Mouse (Mus musculus) neutrophil, adult 5-6 weeks (primary cell): ENCODE measurements around the gene Pycr1. TPM values are rescaled to one million over a fixed set of nuclear protein-coding genes. Genes with fewer than 3 reads are reported as not detected.

Experiments
- ATAC-seq: fragments of 151-379, 151-347 bp; 2 replicates; pipeline ENCODE4 v1.8.0; 2017; ENCODE audit warnings: mild to moderate bottlenecking, moderate TSS enrichment; ENCODE audit not compliant: insufficient number of reproducible peaks, poor library complexity, low FRiP score, severe bottlenecking; ENCODE audit errors: extremely low read depth
- total RNA-seq: library from RNA; stranded (forward); fragments of 200-1000 nt; gene quantifications from 2 replicates; pipeline ENCODE4 v1.2.3, GENCODE M21; 2017

Pycr1 gene
- total RNA-seq, 1 experiment from 2014 or later, result not detected

DNA sequence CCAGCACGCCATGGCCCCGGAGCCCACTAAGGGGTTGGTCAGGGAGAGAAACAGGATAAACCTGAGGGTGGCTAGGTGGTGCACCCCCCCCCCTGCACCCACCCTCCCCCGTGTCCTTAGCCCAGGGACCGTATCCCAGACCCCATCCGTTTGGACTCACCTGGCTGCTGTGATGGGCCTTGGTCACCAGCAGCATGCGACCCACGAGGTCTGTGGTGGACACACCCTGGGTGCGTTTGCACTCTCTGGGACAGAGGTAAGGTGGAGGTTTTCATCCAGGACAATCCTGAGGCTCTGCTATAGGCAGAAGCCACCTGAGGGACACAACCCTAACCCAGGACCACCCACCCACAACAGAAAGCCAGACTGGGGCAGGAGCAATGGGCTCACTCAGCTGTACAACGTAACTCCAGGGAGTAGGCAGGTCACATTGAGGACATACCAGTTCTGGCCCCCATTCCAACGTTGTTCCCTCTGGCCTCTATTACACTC is 30.0 kb downstream of the Pycr1 start:
- no peak for ATAC-seq

- peak; percentile 69 for ATAC-seq
These were observed 30.8 kb downstream of the Pycr1 start for GRCm38 (mm10) chr11:120612763-120613162.

GRCm38 (mm10) chr11:120610477-120611046 is 33.0 kb downstream of the Pycr1 start:
- ATAC-seq, result no peak

- ATAC-seq, result no peak
These were observed 34.3 kb downstream of the Pycr1 start for GRCm38 (mm10) chr11:120609250-120609649.

GRCm38 (mm10) chr11:120608241-120609034 is 35.1 kb downstream of the Pycr1 start, which contains the start of gene Npb:
Gene Npb, plus strand, starts transcription at chr11:120608477.
- ATAC-seq, result no peak

- ATAC-seq, result no peak
These were observed 36.8 kb downstream of the Pycr1 start for GRCm38 (mm10) chr11:120606764-120607163.

DNA sequence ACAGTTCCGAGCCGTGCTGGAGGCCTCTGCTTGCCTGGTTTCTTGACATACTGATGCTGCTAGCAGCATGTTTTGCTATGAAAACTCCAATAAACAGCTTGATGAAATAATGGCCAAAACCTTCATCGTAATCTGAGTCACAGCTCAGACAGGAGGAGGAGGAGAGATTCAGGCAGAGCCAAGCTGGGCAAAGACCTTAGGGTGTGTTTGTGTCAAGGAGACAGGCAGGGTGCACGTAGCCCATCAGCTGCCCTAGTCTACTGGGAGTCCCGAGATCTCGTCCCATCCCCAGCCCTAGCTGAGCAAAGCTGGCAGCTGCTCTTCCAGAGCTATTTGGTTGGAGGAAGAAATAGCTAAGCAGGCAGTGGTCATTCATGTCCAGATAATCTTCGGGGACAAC is 37.9 kb downstream of the Pycr1 start:
- ATAC-seq, result no peak

DNA sequence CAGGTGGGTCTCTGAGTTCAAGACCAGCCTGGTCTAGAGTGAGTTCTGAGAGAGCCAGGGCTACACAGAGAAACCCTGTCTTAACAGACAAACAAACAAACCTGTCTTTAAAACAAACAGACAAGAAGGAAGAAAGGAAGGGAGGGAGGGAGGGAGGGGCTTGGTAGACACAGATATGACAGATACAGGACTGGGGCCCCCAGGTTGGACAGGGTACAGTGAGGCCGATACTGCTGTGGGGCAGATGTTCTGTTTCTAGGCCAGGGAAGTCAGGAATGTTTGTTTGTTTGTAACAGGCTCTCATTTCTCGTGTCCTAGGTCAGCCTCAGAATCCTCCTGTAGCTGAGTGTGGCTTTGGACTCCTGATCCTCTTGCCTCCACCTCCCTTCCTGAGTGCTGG is 40.0 kb downstream of the Pycr1 start:
- no peak for ATAC-seq

- ATAC-seq, result no peak
These were observed 42.9 kb downstream of the Pycr1 start for GRCm38 (mm10) chr11:120600716-120601115.

DNA sequence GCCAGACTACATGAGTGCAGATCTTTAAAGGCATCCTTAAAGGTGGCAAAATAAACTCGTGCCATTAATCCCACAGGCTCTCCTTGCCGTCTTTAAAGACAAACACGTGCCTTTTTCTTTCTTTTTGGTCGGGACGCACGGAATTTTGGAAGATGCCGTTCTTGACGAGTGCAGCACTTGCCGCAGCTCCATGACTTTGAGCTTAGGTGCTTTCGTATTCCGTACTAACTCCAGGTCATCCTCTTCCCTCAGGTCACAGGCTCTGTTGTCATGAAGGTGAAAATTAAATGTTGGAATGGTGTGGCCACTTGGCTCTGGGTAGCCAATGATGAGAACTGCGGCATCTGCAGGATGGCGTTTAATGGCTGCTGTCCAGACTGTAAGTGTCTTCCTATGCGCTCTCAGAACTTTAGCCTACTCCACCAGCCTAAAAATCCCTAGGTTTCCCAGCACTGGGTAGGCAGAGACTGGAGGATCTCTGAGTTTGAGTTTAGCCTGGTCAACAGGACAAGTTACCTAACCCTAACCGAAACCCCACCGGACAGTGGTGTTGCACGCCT is 44.5 kb downstream of the Pycr1 start:
- ATAC-seq, result no peak

GRCm38 (mm10) chr11:120598283-120598989 is 45.1 kb downstream of the Pycr1 start, which contains the start of the genes Alyref and Anapc11:
Gene Alyref, minus strand, starts transcription at chr11:120598365.
Gene Anapc11, plus strand, starts transcription at chr11:120598421.
- peak; percentile 92 for ATAC-seq

GRCm38 (mm10) chr11:120597240-120598235 is 46.0 kb downstream of the Pycr1 start:
- ATAC-seq, result no peak

- ATAC-seq, result no peak
These were observed 55.0 kb downstream of the Pycr1 start for GRCm38 (mm10) chr11:120588531-120588930.

Other genes with a start within 250 kb of the Pycr1 start
- gene Nploc4, start 206.1 kb downstream of the Pycr1 start, total RNA-seq, result 24.4 and 25.4 TPM in 2 replicates
- not detected in 2 replicates for gene Tspan10, start 201.1 kb downstream of the Pycr1 start, total RNA-seq
- gene Pde6g, start 190.3 kb downstream of the Pycr1 start, total RNA-seq, result not detected in 2 replicates
- 5.9 and 9.5 TPM in 2 replicates for gene Oxld1, start 185.7 kb downstream of the Pycr1 start, total RNA-seq
- 35.0 and 48.6 TPM in 2 replicates for gene Ccdc137, start 185.7 kb downstream of the Pycr1 start, total RNA-seq
- 13.4 and 17.1 TPM in 2 replicates for gene Arl16, start 176.2 kb downstream of the Pycr1 start, total RNA-seq
- gene Mrpl12, start 159.2 kb downstream of the Pycr1 start, total RNA-seq, result 20.8 and 24.1 TPM in 2 replicates
- gene Slc25a10, start 151.9 kb downstream of the Pycr1 start, total RNA-seq, result 5.0 and 7.9 TPM in 2 replicates
- gene Gcgr, start 113.1 kb downstream of the Pycr1 start, total RNA-seq, result 0.23 TPM in 1 of 2 replicates, not detected in the other
- gene Mcrip1, start 94.0 kb downstream of the Pycr1 start, total RNA-seq, result 15.0 and 16.9 TPM in 2 replicates
- not detected in 2 replicates for gene Ppp1r27, start 92.6 kb downstream of the Pycr1 start, total RNA-seq
- gene P4hb, start 70.5 kb downstream of the Pycr1 start, total RNA-seq, result 122 and 155 TPM in 2 replicates
- 166 and 185 TPM in 2 replicates for gene Arhgdia, start 62.1 kb downstream of the Pycr1 start, total RNA-seq
- 52.7 and 88.0 TPM in 2 replicates for gene Alyref, start 45.4 kb downstream of the Pycr1 start, total RNA-seq
- 15.7 and 22.0 TPM in 2 replicates for gene Anapc11, start 45.3 kb downstream of the Pycr1 start, total RNA-seq
- gene Npb, start 35.3 kb downstream of the Pycr1 start, total RNA-seq, result not detected in 2 replicates
- gene Pcyt2, start 25.8 kb downstream of the Pycr1 start, total RNA-seq, result 31.7 and 47.8 TPM in 2 replicates
- 181 and 194 TPM in 2 replicates for gene Sirt7, start 18.5 kb downstream of the Pycr1 start, total RNA-seq
- 25.5 and 33.5 TPM in 2 replicates for gene Mafg, start 10.2 kb downstream of the Pycr1 start, total RNA-seq
- not detected in 2 replicates for gene Myadml2, start 4.4 kb upstream of the Pycr1 start, total RNA-seq
- gene Notum, start 17.4 kb upstream of the Pycr1 start, total RNA-seq, result not detected in 2 replicates
- gene Aspscr1, start 29.2 kb upstream of the Pycr1 start, total RNA-seq, result 59.7 and 74.8 TPM in 2 replicates
- gene Cenpx, start 70.0 kb upstream of the Pycr1 start, total RNA-seq, result 24.2 and 44.7 TPM in 2 replicates
- gene Lrrc45, start 70.2 kb upstream of the Pycr1 start, total RNA-seq, result 47.1 and 47.6 TPM in 2 replicates
- gene Rac3, start 77.7 kb upstream of the Pycr1 start, total RNA-seq, result 0.98 TPM in 1 of 2 replicates, not detected in the other
- 6.8 and 8.1 TPM in 2 replicates for gene Dcxr, start 83.5 kb upstream of the Pycr1 start, total RNA-seq
- gene Cbr2, start 88.3 kb upstream of the Pycr1 start, total RNA-seq, result 0.81 TPM in 1 of 2 replicates, not detected in the other
- 26.0 and 37.3 TPM in 2 replicates for gene Hmga1b, start 119.0 kb upstream of the Pycr1 start, total RNA-seq
- gene Rfng, start 140.4 kb upstream of the Pycr1 start, total RNA-seq, result 3.8 and 5.9 TPM in 2 replicates
- 59.6 and 60.3 TPM in 2 replicates for gene Gps1, start 140.5 kb upstream of the Pycr1 start, total RNA-seq
- gene Dus1l, start 152.6 kb upstream of the Pycr1 start, total RNA-seq, result 30.9 and 32.5 TPM in 2 replicates
- 22.0 and 28.3 TPM in 2 replicates for gene Fasn, start 180.8 kb upstream of the Pycr1 start, total RNA-seq